Mouse (Mus musculus) stomach, postnatal 0 days (tissue): ENCODE data around the gene Kif2c. TPM values are rescaled to one million over a fixed set of nuclear protein-coding genes. Genes with fewer than 3 reads are reported as not detected.

Experiments used
- ATAC-seq: fragments of 200-750 bp; cut with Nextera tagmentation; 2 replicates; pipeline ENCODE4 v1.8.0; 2017; ENCODE audit not compliant: low FRiP score, low TSS enrichment
- DNase-seq: peaks from one replicate; pipeline ENCODE4 v3.0.0-alpha.2; 2016; ENCODE audit warnings: low spot score
- H3K27ac ChIP-seq: fragments of 300-500 bp; sonication (generic); replicated peaks from 2 replicates; pipeline ENCODE4 v1.5.1; 2014; ENCODE audit warnings: mild to moderate bottlenecking, control low read depth
- H3K27me3 ChIP-seq: fragments of 300-500 bp; sonication (generic); 2 replicates; pipeline ENCODE4 v1.6.1; 2014; ENCODE audit warnings: low read length; ENCODE audit not compliant: control insufficient read depth, insufficient read depth
- H3K36me3 ChIP-seq: fragments of 300-500 bp; sonication (generic); 2 replicates; pipeline ENCODE4 v1.6.1; 2014; ENCODE audit warnings: low read length, mixed read lengths; ENCODE audit not compliant: control insufficient read depth, insufficient read depth
- H3K4me1 ChIP-seq: fragments of 300-500 bp; sonication (generic); replicated peaks from 2 replicates; pipeline ENCODE4 v1.6.1; 2014; ENCODE audit warnings: antibody characterized with exemption; ENCODE audit not compliant: control insufficient read depth, insufficient read depth
- H3K4me2 ChIP-seq: fragments of 300-500 bp; sonication (generic); replicated peaks from 2 replicates; pipeline ENCODE4 v1.6.1; 2014; ENCODE audit warnings: low read depth, mild to moderate bottlenecking, control low read depth, moderate library complexity
- H3K4me3 ChIP-seq: fragments of 300-500 bp; sonication (generic); 2 replicates; pipeline ENCODE4 v1.5.1; 2014; ENCODE audit warnings: low read depth, low read length, control low read depth
- H3K9ac ChIP-seq: fragments of 300-500 bp; sonication (generic); 2 replicates; pipeline ENCODE4 v1.6.1; 2014; ENCODE audit warnings: mild to moderate bottlenecking, low read length, control low read depth, mixed read lengths
- H3K9me3 ChIP-seq: fragments of 300-500 bp; sonication (generic); 2 replicates; pipeline ENCODE4 v1.6.1; 2016; ENCODE audit warnings: low read length; ENCODE audit not compliant: control insufficient read depth
- CTCF ChIP-seq: IDR thresholded peaks from 2 replicates; pipeline ENCODE4 v1.5.1; 2016; ENCODE audit warnings: antibody characterized with exemption, low read depth, mild to moderate bottlenecking, moderate library complexity
- EP300 ChIP-seq: optimal IDR thresholded peaks from 2 replicates; pipeline ENCODE3; 2016; ENCODE audit warnings: antibody characterized with exemption
- WGBS: fragments of 180-500 bp; shearing (Covaris S2); extraction: QIAGEN DNeasy Blood & Tissue Kit; methylation state at CpG from one replicate; pipeline ENCODE4 v1.1.7; 2014; 5-methylcytosine and 5-hydroxymethylcytosine counted together
- polyA plus RNA-seq: library from polyadenylated mRNA; unstranded; fragments of >200 nt; fragmentation: Nextera tagmentation; extraction: Ambion mirVana; gene quantifications from 2 replicates; pipeline ENCODE4 v1.2.1, GENCODE M21; 2015

Kif2c gene
- polyA plus RNA-seq, 1 experiment from 2014 or later = 11.5 TPM

- no peaks in the 10 kb centered on the region for H3K9me3 ChIP-seq
- peaks cover 15% of the 10 kb centered on the region for H3K4me1 ChIP-seq
- H3K4me3 ChIP-seq = no peak overlapping the region
- no peak for TF ChIP-seq CTCF
- no peak for TF ChIP-seq EP300
- WGBS = 55% methylated on average over 4 of the region's 4 CpGs
- peak overlapping the region; percentile 58 for H3K27ac ChIP-seq
- DNase-seq = no peak
- no peak overlapping the region for H3K4me2 ChIP-seq
- ATAC-seq = no peak
- H3K36me3 ChIP-seq = no peaks in the 10 kb centered on the region
- H3K27me3 ChIP-seq = no peaks in the 10 kb centered on the region
- H3K9ac ChIP-seq = no peak overlapping the region
Observed at GRCm38 (mm10) chr4:117122209-117122608, 60.2 kb downstream of the Kif2c start.

- peak overlapping the region; percentile 76 for H3K9ac ChIP-seq
- H3K27ac ChIP-seq = peak overlapping the region; percentile 92
- DNase-seq (peak; percentile 94), ATAC-seq (peak; percentile 92)
- no peaks in the 10 kb centered on the region for H3K27me3 ChIP-seq
- H3K9me3 ChIP-seq = no peaks in the 10 kb centered on the region
- WGBS = under 1% methylated on average over 69 of the region's 69 CpGs
- TF ChIP-seq CTCF (peak; percentile 94), EP300 (no peak)
- H3K4me3 ChIP-seq = peak overlapping the region; percentile 68
- H3K36me3 ChIP-seq = no peaks in the 10 kb centered on the region
- H3K4me2 ChIP-seq = peak overlapping the region; percentile 99
- H3K4me1 ChIP-seq = peaks cover 9% of the 10 kb centered on the region
Observed at GRCm38 (mm10) chr4:117120445-117121414, 61.7 kb downstream of the Kif2c start.

GRCm38 (mm10) chr4:117120052-117120444 lies 62.4 kb downstream of the Kif2c start:
- no peaks in the 10 kb centered on the region for H3K36me3 ChIP-seq
- no peak for TF ChIP-seq EP300
- TF ChIP-seq CTCF = no peak
- peak overlapping the region; percentile 99 for H3K4me2 ChIP-seq
- 3% methylated on average over 10 of the region's 10 CpGs for whole genome bisulfite sequencing
- ATAC-seq = no peak; the same call in 1 of the 2 replicates
- H3K4me1 ChIP-seq = peaks cover 3% of the 10 kb centered on the region
- no peaks in the 10 kb centered on the region for H3K9me3 ChIP-seq
- H3K4me3 ChIP-seq = peak overlapping the region; percentile 68
- H3K9ac ChIP-seq = peak overlapping the region; percentile 60
- DNase-seq = no peak
- no peaks in the 10 kb centered on the region for H3K27me3 ChIP-seq
- H3K27ac ChIP-seq = peak overlapping the region; percentile 92

GRCm38 (mm10) chr4:117119636-117120035 lies 62.8 kb downstream of the Kif2c start:
- peak overlapping the region; percentile 60; the same call in 1 of the 2 replicates for H3K9ac ChIP-seq
- TF ChIP-seq EP300 (no peak), CTCF (no peak)
- no peaks in the 10 kb centered on the region for H3K9me3 ChIP-seq
- H3K4me2 ChIP-seq = peak overlapping the region; percentile 99
- H3K4me1 ChIP-seq = peaks cover 2% of the 10 kb centered on the region
- peak overlapping the region; percentile 92 for H3K27ac ChIP-seq
- no peaks in the 10 kb centered on the region for H3K27me3 ChIP-seq
- peak overlapping the region; percentile 68 for H3K4me3 ChIP-seq
- no peak for DNase-seq
- WGBS = 77% methylated on average over 5 of the region's 5 CpGs
- no peaks in the 10 kb centered on the region for H3K36me3 ChIP-seq
- ATAC-seq = no peak

GRCm38 (mm10) chr4:117117931-117118330 lies 64.5 kb downstream of the Kif2c start:
- no peaks in the 10 kb centered on the region for H3K36me3 ChIP-seq
- no peak overlapping the region for H3K4me2 ChIP-seq
- no peak for DNase-seq
- no peak overlapping the region for H3K27ac ChIP-seq
- no peak overlapping the region for H3K9ac ChIP-seq
- ATAC-seq = no peak
- TF ChIP-seq CTCF (no peak), EP300 (no peak)
- no peaks in the 10 kb centered on the region for H3K27me3 ChIP-seq
- peaks cover 2% of the 10 kb centered on the region for H3K4me1 ChIP-seq
- 83% methylated on average over 7 of the region's 7 CpGs for WGBS
- no peak overlapping the region for H3K4me3 ChIP-seq
- no peaks in the 10 kb centered on the region for H3K9me3 ChIP-seq

GRCm38 (mm10) chr4:117115592-117115991 lies 66.8 kb downstream of the Kif2c start:
- no peak for ATAC-seq

More at GRCm38 (mm10) chr4:117115592-117115991, 66.8 kb downstream of the Kif2c start:
- DNase-seq = no peak
- Histone ChIP-seq H3K4me3 (no peak overlapping the region), H3K27ac (no peak overlapping the region), H3K4me1 (no peaks in the 10 kb centered on the region; the same call in 1 of the 2 replicates), H3K36me3 (no peaks in the 10 kb centered on the region), H3K4me2 (no peak overlapping the region), H3K27me3 (no peaks in the 10 kb centered on the region), H3K9me3 (no peaks in the 10 kb centered on the region), H3K9ac (no peak overlapping the region)
- WGBS = 86% methylated on average over 5 of the region's 5 CpGs
- no peak for TF ChIP-seq CTCF
- no peak for TF ChIP-seq EP300
